Mouse (Mus musculus) C2C12 (cell line): ENCODE measurements around the gene Atp2b4. TPM values are rescaled to one million over a fixed set of nuclear protein-coding genes. Genes with fewer than 3 reads are reported as not detected.

ENCODE experiments used
- H3K27me3 ChIP-seq: one replicate; pipeline ENCODE4 v1.6.1; 2011; ENCODE audit not compliant: control insufficient read depth, insufficient read depth, insufficient read length
- H3K36me3 ChIP-seq: one replicate; pipeline ENCODE4 v1.6.1; 2011; ENCODE audit not compliant: control insufficient read depth, insufficient read depth
- H3K4me3 ChIP-seq: one replicate; pipeline ENCODE4 v1.5.1; 2011; ENCODE audit warnings: mild to moderate bottlenecking, control low read depth; ENCODE audit not compliant: poor library complexity, insufficient read depth, severe bottlenecking
- H3K79me2 ChIP-seq: one replicate; pipeline ENCODE4 v1.6.1; 2011; ENCODE audit not compliant: control insufficient read depth, insufficient read depth
- H3K79me3 ChIP-seq: one replicate; pipeline ENCODE4 v1.6.1; 2011; ENCODE audit warnings: low read depth, control low read depth
- H3ac ChIP-seq: one replicate; pipeline ENCODE3; 2011; ENCODE audit warnings: low read depth; ENCODE audit not compliant: control insufficient read depth, insufficient read length
- CEBPB ChIP-seq: IDR thresholded peaks from one replicate; pipeline ENCODE4 v1.6.1; 2011; ENCODE audit warnings: low read depth, mild to moderate bottlenecking, control low read depth, moderate library complexity
- CTCF ChIP-seq: IDR thresholded peaks from one replicate; pipeline ENCODE4 v1.5.1; 2011; ENCODE audit not compliant: control insufficient read depth, insufficient read depth, insufficient read length
- FOSL1 ChIP-seq: IDR thresholded peaks from one replicate; pipeline ENCODE4 v1.8.0; 2011; ENCODE audit warnings: mild to moderate bottlenecking, low read length; ENCODE audit not compliant: poor library complexity, insufficient read depth, severe bottlenecking
- MAX ChIP-seq: IDR thresholded peaks from one replicate; pipeline ENCODE4 v1.6.1; 2011; ENCODE audit warnings: mild to moderate bottlenecking, control low read depth
- MYOD1 ChIP-seq: IDR thresholded peaks from one replicate; pipeline ENCODE4 v1.6.1; 2011; ENCODE audit warnings: low read depth; ENCODE audit not compliant: control insufficient read depth, insufficient read length
- MYOG ChIP-seq: IDR thresholded peaks from one replicate; pipeline ENCODE4 v1.6.1; 2011; ENCODE audit not compliant: control insufficient read depth, insufficient read length; ENCODE audit errors: extremely low read depth
- USF1 ChIP-seq: IDR thresholded peaks from one replicate; pipeline ENCODE4 v1.6.1; 2011; ENCODE audit warnings: low read depth, mild to moderate bottlenecking, control low read depth, moderate library complexity
- polyA plus RNA-seq: library from polyadenylated mRNA; unstranded; fragments of >200 nt; fragmentation: generic; extraction: Trizol; gene quantifications from one replicate; pipeline ENCODE4 v1.2.1, GENCODE M21; 2012; ENCODE audit warnings: missing spikeins

Gene Atp2b4
- polyA plus RNA-seq, 1 experiment = 3.0 TPM

- no peak overlapping the region for H3K4me3 ChIP-seq
- H3ac ChIP-seq = no peak overlapping the region
- H3K79me3 ChIP-seq = no peaks in the 10 kb centered on the region
Observed at GRCm38 (mm10) chr1:133797979-133798820, 2.6 kb downstream of the Atp2b4 start.

GRCm38 (mm10) chr1:133797327-133797978 lies 3.4 kb downstream of the Atp2b4 start:
- Histone ChIP-seq H3ac (no peak overlapping the region), H3K36me3 (no peaks in the 10 kb centered on the region), H3K79me2 (no peaks in the 10 kb centered on the region), H3K27me3 (no peaks in the 10 kb centered on the region), H3K79me3 (no peaks in the 10 kb centered on the region), H3K4me3 (no peak overlapping the region)
- TF ChIP-seq CTCF = no peak
- no peak for TF ChIP-seq MAX
- no peak for TF ChIP-seq CEBPB
- no peak for TF ChIP-seq MYOD1
- TF ChIP-seq FOSL1 = no peak
- TF ChIP-seq USF1 = no peak
- no peak for TF ChIP-seq MYOG

More at GRCm38 (mm10) chr1:133797979-133798820, 2.6 kb downstream of the Atp2b4 start:
- peak; percentile 74 for TF ChIP-seq MYOD1
- TF ChIP-seq CEBPB = no peak
- H3K79me2 ChIP-seq = no peaks in the 10 kb centered on the region
- H3K27me3 ChIP-seq = no peaks in the 10 kb centered on the region
- no peaks in the 10 kb centered on the region for H3K36me3 ChIP-seq

GRCm38 (mm10) chr1:133793646-133794045 lies 7.2 kb downstream of the Atp2b4 start:
- H3K27me3 ChIP-seq = no peaks in the 10 kb centered on the region
- no peak overlapping the region for H3K4me3 ChIP-seq
- H3K36me3 ChIP-seq = no peaks in the 10 kb centered on the region
- TF ChIP-seq MAX (no peak), CEBPB (no peak)
- no peak overlapping the region for H3ac ChIP-seq
- no peaks in the 10 kb centered on the region for H3K79me3 ChIP-seq
- H3K79me2 ChIP-seq = no peaks in the 10 kb centered on the region

GRCm38 (mm10) chr1:133790011-133790410 lies 10.8 kb downstream of the Atp2b4 start:
- Histone ChIP-seq H3K79me3 (no peaks in the 10 kb centered on the region), H3K4me3 (no peak overlapping the region), H3K79me2 (no peaks in the 10 kb centered on the region), H3K27me3 (no peaks in the 10 kb centered on the region), H3K36me3 (no peaks in the 10 kb centered on the region), H3ac (no peak overlapping the region)
- TF ChIP-seq MYOD1 (no peak), MAX (no peak), CTCF (no peak), CEBPB (no peak), MYOG (no peak), USF1 (no peak), FOSL1 (no peak)

- no peaks in the 10 kb centered on the region for H3K36me3 ChIP-seq
- no peak overlapping the region for H3ac ChIP-seq
- H3K79me3 ChIP-seq = no peaks in the 10 kb centered on the region
- TF ChIP-seq CEBPB (no peak), MYOG (no peak)
- no peak overlapping the region for H3K4me3 ChIP-seq
- no peaks in the 10 kb centered on the region for H3K79me2 ChIP-seq
- H3K27me3 ChIP-seq = no peaks in the 10 kb centered on the region
Observed at GRCm38 (mm10) chr1:133788864-133789263, 12.0 kb downstream of the Atp2b4 start.

GRCm38 (mm10) chr1:133787500-133788210 lies 13.2 kb downstream of the Atp2b4 start:
- Histone ChIP-seq H3K79me2 (no peaks in the 10 kb centered on the region), H3K36me3 (no peaks in the 10 kb centered on the region), H3K27me3 (no peaks in the 10 kb centered on the region), H3ac (no peak overlapping the region), H3K4me3 (no peak overlapping the region), H3K79me3 (no peaks in the 10 kb centered on the region)
- no peak for TF ChIP-seq CEBPB
- no peak for TF ChIP-seq CTCF
- no peak for TF ChIP-seq MAX
- TF ChIP-seq USF1 = no peak
- no peak for TF ChIP-seq MYOG
- no peak for TF ChIP-seq FOSL1
- no peak for TF ChIP-seq MYOD1
